Comparison of ENCODE assay signal across 13 mouse cellular contexts in genomic region chr14:72932296-72932695, GRCm38 (mm10).
DNase-seq lines count a peak whose midpoint lies in the region; ATAC-seq and TF ChIP-seq lines count a peak whose summit lies in the region.
"Had no signal": no experiment of that assay in that cellular context is flagged by ENCODE, and none has a peak within 500 bp of the region (broad histone marks: within the 10 kb centered on the region; RNA-seq: fewer than 3 reads in every experiment).

No protein-coding gene starts in this region.

- peak; percentile 44; the same call in 1 of the 2 replicates for ATAC-seq in limb, embryonic 13.5 days (ENCODE audit: low FRiP score, low read depth)
- peak; percentile 60; the same call in 1 of the 2 replicates for ATAC-seq in limb, embryonic 14.5 days (ENCODE audit: low FRiP score, low read depth)
- no peak for ATAC-seq in erythroid progenitor cell, adult 5-6 weeks (replicated peaks; ENCODE audit: low FRiP score, poor library complexity, severe bottlenecking)
- ATAC-seq: intestine, embryonic 16.5 days had no signal

- H3K36me3 ChIP-seq in limb, embryonic 13.5 days, result no peaks in the 10 kb centered on the region
- H3K36me3 ChIP-seq in limb, embryonic 10.5 days, result no peaks in the 10 kb centered on the region
- no peaks in the 10 kb centered on the region for H3K36me3 ChIP-seq in limb, embryonic 14.5 days (ENCODE audit: control insufficient read depth, insufficient read depth, low read length)
- H3K36me3 ChIP-seq in forebrain, embryonic 10.5 days (replicated peaks), result no peaks in the 10 kb centered on the region
- H3K36me3 ChIP-seq: hindbrain, embryonic 13.5 days; lung, embryonic 15.5 days had no signal

- no peak for TF ChIP-seq POLR2A in limb, embryonic 14.5 days (IDR thresholded peaks at IDR 0.05; ENCODE audit: borderline replicate concordance, extremely low read depth, insufficient read depth, insufficient read length)

- H3K9me3 ChIP-seq in limb, embryonic 13.5 days, result no peaks in the 10 kb centered on the region
- H3K9me3 ChIP-seq in limb, embryonic 10.5 days (replicated peaks), result no peaks in the 10 kb centered on the region
- no peaks in the 10 kb centered on the region for H3K9me3 ChIP-seq in limb, embryonic 14.5 days (ENCODE audit: control insufficient read depth, low read length)
- H3K9me3 ChIP-seq in forebrain, embryonic 10.5 days, result no peaks in the 10 kb centered on the region
- H3K9me3 ChIP-seq: hindbrain, embryonic 13.5 days; lung, embryonic 15.5 days had no signal

- DNase-seq in gastrocnemius, adult 18-20 months (ENCODE audit: low spot score), result peak; percentile 3
- no peak for DNase-seq in gastrocnemius, adult 8-10 months (ENCODE audit: low spot score in 2 of 2)
- DNase-seq in limb, embryonic 10.5 days (ENCODE audit: low spot score), result no peak
- DNase-seq in gastrocnemius, postnatal 14 days, result peak; percentile 8
- peak; percentile 26 for DNase-seq in limb, embryonic 14.5 days (ENCODE audit: low spot score)
- DNase-seq in forebrain, embryonic 10.5 days (ENCODE audit: extremely low spot score, low spot score), result no peak
- DNase-seq: cerebellum, adult 11 months had no signal

- H3K27me3 ChIP-seq in limb, embryonic 13.5 days, result no peaks in the 10 kb centered on the region
- no peaks in the 10 kb centered on the region for H3K27me3 ChIP-seq in limb, embryonic 10.5 days (ENCODE audit: low read depth, poor library complexity, severe bottlenecking)
- H3K27me3 ChIP-seq in limb, embryonic 14.5 days (ENCODE audit: control insufficient read depth, insufficient read depth, low read length), result no peaks in the 10 kb centered on the region
- H3K27me3 ChIP-seq in forebrain, embryonic 10.5 days (ENCODE audit: poor library complexity, severe bottlenecking), result no peaks in the 10 kb centered on the region
- H3K27me3 ChIP-seq: hindbrain, embryonic 13.5 days; lung, embryonic 15.5 days had no signal

- H3K4me3 ChIP-seq in limb, embryonic 13.5 days, result no peak overlapping the region
- no peak overlapping the region for H3K4me3 ChIP-seq in limb, embryonic 10.5 days
- no peak overlapping the region for H3K4me3 ChIP-seq in limb, embryonic 14.5 days (replicated peaks; ENCODE audit: low read length)
- no peak overlapping the region for H3K4me3 ChIP-seq in forebrain, embryonic 10.5 days
- H3K4me3 ChIP-seq: hindbrain, embryonic 13.5 days; lung, embryonic 15.5 days had no signal

- 56% methylated on average over 9 of the region's 9 CpGs for WGBS in limb, embryonic 13.5 days
- WGBS in limb, embryonic 10.5 days, result 74% methylated on average over 9 of the region's 9 CpGs
- WGBS in limb, embryonic 14.5 days, result 55% methylated on average over 9 of the region's 9 CpGs
- 86% methylated on average over 9 of the region's 9 CpGs for WGBS in forebrain, embryonic 10.5 days

- H3K9ac ChIP-seq in limb, embryonic 13.5 days, result no peak overlapping the region
- no peak overlapping the region for H3K9ac ChIP-seq in limb, embryonic 14.5 days (ENCODE audit: low read depth, low read length, severe bottlenecking)
- H3K9ac ChIP-seq: hindbrain, embryonic 13.5 days; lung, embryonic 15.5 days had no signal

- H3K27ac ChIP-seq in limb, embryonic 13.5 days, result no peak overlapping the region
- H3K27ac ChIP-seq in limb, embryonic 10.5 days, result no peak overlapping the region
- no peak overlapping the region for H3K27ac ChIP-seq in limb, embryonic 14.5 days (replicated peaks; ENCODE audit: low read depth, low read length)
- H3K27ac ChIP-seq in forebrain, embryonic 10.5 days, result no peak overlapping the region
- H3K27ac ChIP-seq: hindbrain, embryonic 13.5 days; lung, embryonic 15.5 days had no signal

- intact Hi-C loops in gastrocnemius, postnatal 14 days (cut with DNase I; ENCODE audit: low total_unique reads), result no loop called here

- no peak overlapping the region for H3K4me2 ChIP-seq in limb, embryonic 13.5 days (replicated peaks)
- no peak overlapping the region for H3K4me2 ChIP-seq in limb, embryonic 14.5 days (replicated peaks; ENCODE audit: low read depth, low read length, severe bottlenecking)
- H3K4me2 ChIP-seq: hindbrain, embryonic 13.5 days; liver, embryonic 11.5 days; lung, embryonic 15.5 days had no signal

- no peaks in the 10 kb centered on the region for H3K4me1 ChIP-seq in limb, embryonic 13.5 days
- H3K4me1 ChIP-seq in limb, embryonic 10.5 days, result no peaks in the 10 kb centered on the region
- H3K4me1 ChIP-seq in limb, embryonic 14.5 days (ENCODE audit: control insufficient read depth, insufficient read depth, low read length), result no peaks in the 10 kb centered on the region
- no peaks in the 10 kb centered on the region for H3K4me1 ChIP-seq in forebrain, embryonic 10.5 days
- H3K4me1 ChIP-seq: hindbrain, embryonic 13.5 days; lung, embryonic 15.5 days had no signal

Comparison
In these comparisons a context has a peak if more than half of its experiments do, and no peak if none do; other contexts are left out.
1. DNase-seq: peak in gastrocnemius, adult 18-20 months (single experiment), gastrocnemius, postnatal 14 days (single experiment) and limb, embryonic 14.5 days (single experiment); none in gastrocnemius, adult 8-10 months (0 of 2), limb, embryonic 10.5 days (single experiment) and forebrain, embryonic 10.5 days (single experiment).